Mouse (Mus musculus) limb, embryonic 12.5 days (tissue): Measurements from ENCODE around the gene Cygb. TPM values are rescaled to one million over a fixed set of nuclear protein-coding genes. Genes with fewer than 3 reads are reported as not detected.

Experiments
- ATAC-seq: fragments of 200-750 bp; cut with Nextera tagmentation; 2 replicates; pipeline ENCODE4 v1.8.0; 2017; ENCODE audit warnings: low read depth, moderate TSS enrichment; ENCODE audit not compliant: insufficient number of reproducible peaks, insufficient read depth, low FRiP score, low TSS enrichment
- H3K27ac ChIP-seq: fragments of 300-500 bp; sonication (generic); 2 replicates; pipeline ENCODE4 v1.5.1; 2016; ENCODE audit warnings: mild to moderate bottlenecking, moderate library complexity
- H3K27me3 ChIP-seq: fragments of 300-500 bp; sonication (generic); 2 replicates; pipeline ENCODE4 v1.6.1; 2016; ENCODE audit warnings: mild to moderate bottlenecking, moderate library complexity
- H3K36me3 ChIP-seq: fragments of 300-500 bp; sonication (generic); 2 replicates; pipeline ENCODE4 v1.6.1; 2016; ENCODE audit warnings: mild to moderate bottlenecking, moderate library complexity
- H3K4me1 ChIP-seq: fragments of 300-500 bp; sonication (generic); replicated peaks from 2 replicates; pipeline ENCODE4 v1.6.1; 2016
- H3K4me2 ChIP-seq: fragments of 300-500 bp; sonication (generic); 2 replicates; pipeline ENCODE4 v1.6.1; 2016; ENCODE audit warnings: mild to moderate bottlenecking, moderate library complexity
- H3K4me3 ChIP-seq: fragments of 300-500 bp; sonication (generic); replicated peaks from 2 replicates; pipeline ENCODE4 v1.5.1; 2016; ENCODE audit warnings: mild to moderate bottlenecking
- H3K9ac ChIP-seq: fragments of 300-500 bp; sonication (generic); replicated peaks from 2 replicates; pipeline ENCODE4 v1.6.1; 2016; ENCODE audit warnings: mild to moderate bottlenecking, moderate library complexity
- H3K9me3 ChIP-seq: fragments of 300-500 bp; sonication (generic); 2 replicates; pipeline ENCODE4 v1.6.1; 2016; ENCODE audit warnings: mild to moderate bottlenecking, moderate library complexity
- WGBS: fragments of 180-500 bp; shearing (Covaris S2); methylation state at CpG from one replicate; pipeline ENCODE4 v1.1.7; 2016; 5-methylcytosine and 5-hydroxymethylcytosine counted together
- polyA plus RNA-seq: library from polyadenylated mRNA; unstranded; fragments of >200 nt; fragmentation: Nextera tagmentation; extraction: Ambion mirVana; gene quantifications from 2 replicates; pipeline ENCODE4 v1.2.1, GENCODE M21; 2016

Cygb gene
- polyA plus RNA-seq, 1 experiment from 2014 or later = 3.1 TPM

- Histone ChIP-seq H3K27ac (no peak overlapping the region), H3K4me1 (peaks cover 14% of the 10 kb centered on the region), H3K4me3 (no peak overlapping the region), H3K4me2 (no peak overlapping the region), H3K9me3 (no peaks in the 10 kb centered on the region), H3K9ac (no peak overlapping the region), H3K36me3 (0 out of 2 replicates have a peak, but pooled peaks cover 4% of the 10 kb centered on the region), H3K27me3 (no peaks in the 10 kb centered on the region)
- 73% methylated on average over 15 of the region's 15 CpGs for WGBS
- no peak for ATAC-seq
Measured at GRCm38 (mm10) chr11:116609965-116610630, 44.0 kb downstream of the Cygb start.

- Histone ChIP-seq H3K9ac (no peak overlapping the region), H3K4me3 (no peak overlapping the region), H3K9me3 (no peaks in the 10 kb centered on the region), H3K4me2 (no peak overlapping the region), H3K27me3 (no peaks in the 10 kb centered on the region), H3K27ac (no peak overlapping the region), H3K36me3 (peaks cover 23% of the 10 kb centered on the region), H3K4me1 (peaks cover 14% of the 10 kb centered on the region)
- no peak for ATAC-seq
- 83% methylated on average over 3 of the region's 3 CpGs for WGBS
Measured at GRCm38 (mm10) chr11:116607717-116608116, 46.4 kb downstream of the Cygb start.

GRCm38 (mm10) chr11:116604097-116604496 lies 50.0 kb downstream of the Cygb start:
- H3K27me3 ChIP-seq = no peaks in the 10 kb centered on the region
- peaks cover 14% of the 10 kb centered on the region for H3K4me1 ChIP-seq
- no peak overlapping the region for H3K4me3 ChIP-seq
- ATAC-seq = no peak
- no peak overlapping the region for H3K4me2 ChIP-seq
- no peak overlapping the region for H3K27ac ChIP-seq
- WGBS = 88% methylated on average over 12 of the region's 12 CpGs
- peaks cover 47% of the 10 kb centered on the region for H3K36me3 ChIP-seq
- H3K9me3 ChIP-seq = no peaks in the 10 kb centered on the region
- no peak overlapping the region for H3K9ac ChIP-seq

- 90% methylated on average over 10 of the region's 10 CpGs for WGBS
- Histone ChIP-seq H3K4me3 (no peak overlapping the region), H3K4me2 (no peak overlapping the region), H3K27me3 (no peaks in the 10 kb centered on the region), H3K4me1 (peaks cover 14% of the 10 kb centered on the region), H3K9me3 (no peaks in the 10 kb centered on the region), H3K36me3 (peaks cover 54% of the 10 kb centered on the region), H3K9ac (no peak overlapping the region), H3K27ac (no peak overlapping the region)
- ATAC-seq = no peak
Measured at GRCm38 (mm10) chr11:116603339-116603738, 50.8 kb downstream of the Cygb start.

GRCm38 (mm10) chr11:116602043-116602442 lies 52.1 kb downstream of the Cygb start:
- 87% methylated on average over 8 of the region's 8 CpGs for WGBS
- no peak overlapping the region for H3K4me2 ChIP-seq
- H3K27ac ChIP-seq = no peak overlapping the region
- H3K9ac ChIP-seq = no peak overlapping the region
- peaks cover 56% of the 10 kb centered on the region for H3K36me3 ChIP-seq
- peaks cover 8% of the 10 kb centered on the region for H3K4me1 ChIP-seq
- ATAC-seq = no peak
- H3K27me3 ChIP-seq = no peaks in the 10 kb centered on the region
- H3K4me3 ChIP-seq = no peak overlapping the region
- H3K9me3 ChIP-seq = no peaks in the 10 kb centered on the region

- Histone ChIP-seq H3K9me3 (no peaks in the 10 kb centered on the region), H3K27ac (no peak overlapping the region), H3K9ac (no peak overlapping the region), H3K27me3 (no peaks in the 10 kb centered on the region), H3K4me3 (no peak overlapping the region), H3K4me1 (no peaks in the 10 kb centered on the region), H3K36me3 (peaks cover 60% of the 10 kb centered on the region), H3K4me2 (no peak overlapping the region)
- no peak for ATAC-seq
- 89% methylated on average over 8 of the region's 8 CpGs for WGBS
Measured at GRCm38 (mm10) chr11:116601166-116601565, 52.9 kb downstream of the Cygb start.

GRCm38 (mm10) chr11:116599230-116599629 lies 54.9 kb downstream of the Cygb start:
- Histone ChIP-seq H3K9ac (no peak overlapping the region), H3K4me1 (no peaks in the 10 kb centered on the region), H3K9me3 (no peaks in the 10 kb centered on the region), H3K27me3 (no peaks in the 10 kb centered on the region), H3K4me3 (no peak overlapping the region), H3K4me2 (no peak overlapping the region), H3K36me3 (peaks cover 50% of the 10 kb centered on the region), H3K27ac (no peak overlapping the region)
- 91% methylated on average over 15 of the region's 15 CpGs for WGBS
- ATAC-seq = no peak

GRCm38 (mm10) chr11:116598193-116598592 lies 55.9 kb downstream of the Cygb start:
- no peaks in the 10 kb centered on the region for H3K9me3 ChIP-seq
- WGBS = 91% methylated on average over 8 of the region's 8 CpGs
- ATAC-seq = no peak

GRCm38 (mm10) chr11:116596766-116597165 lies 57.3 kb downstream of the Cygb start:
- peaks cover 34% of the 10 kb centered on the region for H3K36me3 ChIP-seq
- H3K9me3 ChIP-seq = no peaks in the 10 kb centered on the region
- WGBS = 89% methylated on average over 19 of the region's 19 CpGs
- H3K4me2 ChIP-seq = no peak overlapping the region
- peaks cover 8% of the 10 kb centered on the region for H3K4me1 ChIP-seq
- no peak for ATAC-seq
- H3K27me3 ChIP-seq = no peaks in the 10 kb centered on the region
- H3K27ac ChIP-seq = no peak overlapping the region
- no peak overlapping the region for H3K9ac ChIP-seq
- no peak overlapping the region for H3K4me3 ChIP-seq

More at GRCm38 (mm10) chr11:116598193-116598592, 55.9 kb downstream of the Cygb start:
- no peaks in the 10 kb centered on the region for H3K4me1 ChIP-seq
- no peak overlapping the region for H3K27ac ChIP-seq
- H3K9ac ChIP-seq = no peak overlapping the region
- no peak overlapping the region for H3K4me3 ChIP-seq
- no peak overlapping the region for H3K4me2 ChIP-seq
- H3K27me3 ChIP-seq = no peaks in the 10 kb centered on the region
- peaks cover 39% of the 10 kb centered on the region for H3K36me3 ChIP-seq

Other genes with a start within 250 kb of the Cygb start
- 25.2 and 26.7 TPM in 2 replicates for gene Rnf157, start 241.3 kb downstream of the Cygb start, polyA plus RNA-seq
- gene Ubald2, start 220.2 kb downstream of the Cygb start, polyA plus RNA-seq = 36.6 and 48.4 TPM in 2 replicates
- gene Qrich2, start 188.1 kb downstream of the Cygb start, polyA plus RNA-seq = 0.35 TPM in 2 replicates
- gene Prpsap1, start 160.1 kb downstream of the Cygb start, polyA plus RNA-seq = 186 and 199 TPM in 2 replicates
- 1.4 and 1.8 TPM in 2 replicates for gene Sphk1, start 123.4 kb downstream of the Cygb start, polyA plus RNA-seq
- 14.8 and 21.7 TPM in 2 replicates for gene Ube2o, start 72.9 kb downstream of the Cygb start, polyA plus RNA-seq
- not detected in 2 replicates for gene Aanat, start 67.9 kb downstream of the Cygb start, polyA plus RNA-seq
- gene Rhbdf2, start 27.3 kb downstream of the Cygb start, polyA plus RNA-seq = 4.1 and 5.1 TPM in 2 replicates
- gene Prcd, start 779 bp downstream of the Cygb start, polyA plus RNA-seq = 0.45 and 0.63 TPM in 2 replicates
- not detected in 2 replicates for gene St6galnac1, start 121.2 kb upstream of the Cygb start, polyA plus RNA-seq
- gene Mxra7, start 173.7 kb upstream of the Cygb start, polyA plus RNA-seq = 19.6 and 20.8 TPM in 2 replicates
- 58.8 and 65.3 TPM in 2 replicates for gene Mettl23, start 189.0 kb upstream of the Cygb start, polyA plus RNA-seq
- 84.5 and 86.2 TPM in 2 replicates for gene Jmjd6, start 189.1 kb upstream of the Cygb start, polyA plus RNA-seq
- gene Mfsd11, start 198.1 kb upstream of the Cygb start, polyA plus RNA-seq = 42.8 and 43.4 TPM in 2 replicates
- 1,004 and 1,014 TPM in 2 replicates for gene Srsf2, start 198.8 kb upstream of the Cygb start, polyA plus RNA-seq